Mouse (Mus musculus) ES-CJ7 (cell line): ENCODE measurements at regions not wholly inside any gene's neighbourhood (a gene's known extent, or its start where the extent isn't known, plus 50 kb on each side); places are given as distances from the start of the nearest gene placed in this dataset.

ENCODE experiments used
- DNase-seq: peaks from one replicate; pipeline ENCODE4 v3.0.0; 2011; ENCODE audit warnings: low read depth, low spot score

DNA sequence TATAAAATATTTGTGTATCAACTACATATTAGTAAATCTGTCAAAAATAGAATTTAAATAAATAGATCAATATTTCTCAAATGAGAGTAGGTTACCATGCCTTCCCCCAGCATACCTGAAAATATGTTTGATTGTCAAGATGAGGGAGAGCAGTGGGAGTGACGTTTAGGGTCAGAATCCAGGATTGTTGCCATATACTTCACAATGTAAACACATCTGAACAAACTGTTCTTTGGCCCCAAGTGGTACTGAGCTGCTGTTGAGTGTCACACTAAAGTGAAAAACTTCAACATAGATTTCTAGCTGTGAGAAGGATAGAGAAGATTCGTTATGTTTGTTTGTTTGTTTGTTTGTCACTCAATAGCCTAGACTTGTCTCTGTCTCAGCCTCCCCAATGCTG, 75.1 kb upstream of the 5730522E02Rik start:
- DNase-seq: no peak

DNA sequence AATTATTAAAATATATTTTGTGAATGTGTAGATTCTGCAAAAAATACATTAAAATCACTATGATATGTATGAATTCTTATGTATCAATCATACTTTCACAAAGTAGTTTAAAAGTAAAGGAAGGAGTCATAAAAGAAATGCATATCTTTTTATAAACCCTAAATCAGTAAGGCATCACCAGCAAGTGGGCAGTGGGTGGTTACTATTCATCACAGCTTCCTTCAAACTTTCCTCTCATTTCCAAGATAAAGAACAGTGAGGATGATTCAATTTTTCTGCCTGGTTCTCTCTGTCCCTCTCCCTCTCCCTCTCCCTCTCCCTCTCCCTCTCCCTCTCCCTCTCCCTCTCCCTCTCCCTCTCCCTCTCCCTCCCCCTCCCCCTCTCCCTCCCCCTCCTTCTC, 86.7 kb upstream of the Fancl start:
- no peak for DNase-seq

DNA sequence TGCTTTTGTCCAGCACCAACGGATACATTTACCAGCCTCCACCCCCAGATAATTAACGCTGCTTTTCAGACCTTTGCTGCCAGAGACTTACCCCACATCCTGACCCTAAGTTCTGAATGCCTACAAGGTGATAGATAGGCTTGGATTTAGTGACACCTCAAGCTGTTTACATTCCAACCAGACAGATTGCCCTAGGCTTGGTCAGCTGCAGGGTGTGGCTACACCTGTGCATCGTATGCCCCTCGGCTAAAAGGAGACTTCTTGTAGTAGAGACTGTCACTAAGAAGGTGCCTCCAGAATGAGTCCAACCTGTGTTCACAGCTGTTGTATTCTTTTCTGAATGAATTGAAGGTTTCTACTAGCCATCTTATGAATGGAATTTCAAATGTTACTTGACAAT, 78.4 kb upstream of the Fancl start:
- peak; percentile 38 for DNase-seq

DNA sequence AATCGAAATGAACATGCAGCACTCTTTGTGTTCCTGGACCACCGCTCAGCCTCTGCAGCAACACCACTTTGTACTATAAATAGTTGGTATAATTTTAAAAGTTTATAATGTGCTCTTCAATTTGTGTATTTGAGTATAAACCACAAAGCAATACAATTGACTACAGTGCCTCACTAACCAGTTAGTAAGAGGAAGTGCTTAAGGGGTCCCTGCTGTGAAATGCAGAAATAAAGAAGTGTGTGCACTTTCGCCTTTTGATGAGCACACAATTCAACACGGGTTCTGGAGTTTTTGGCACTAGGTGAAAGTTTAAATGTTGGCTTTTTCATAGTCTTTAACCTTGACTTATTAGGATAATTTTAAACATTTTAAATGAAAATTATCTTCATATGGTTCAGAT, 54.7 kb upstream of the Fancl start:
- DNase-seq: no peak
